In genomic region chr12:26936696-26937458, GRCm38 (mm10) we compare ENCODE assay signal across 14 mouse cellular contexts.
DNase-seq lines count a peak whose midpoint lies in the region; ATAC-seq and TF ChIP-seq lines count a peak whose summit lies in the region.
"Had no signal": no experiment of that assay in that cellular context is flagged by ENCODE, and none has a peak within 500 bp of the region (broad histone marks: within the 10 kb centered on the region; RNA-seq: fewer than 3 reads in every experiment).

No protein-coding gene starts in this region.

- no peak overlapping the region for H3K9ac ChIP-seq in hindbrain, embryonic 12.5 days
- H3K9ac ChIP-seq in neural tube, embryonic 13.5 days, result 0 out of 2 replicates have a peak overlapping the region, but pooled peaks have one; percentile 22
- H3K9ac ChIP-seq: limb, embryonic 13.5 days had no signal

- peak; percentile 91 for DNase-seq in left cerebral cortex, postnatal 4 days
- no peak for DNase-seq in left cerebral cortex, adult 2 months (ENCODE audit: extremely low spot score in 1 of 2, low spot score in 2 of 2)
- peak; percentile 42 for DNase-seq in embryo, embryonic 11 days
- no peak for DNase-seq in adrenal gland, adult 2 months
- no peak for DNase-seq in yolk sac, embryonic 10.5 days (ENCODE audit: low spot score)
- DNase-seq in thymus, adult 18-20 months, result no peak
- DNase-seq: gastrocnemius, postnatal 25 days; heart, postnatal 10 days; lung, postnatal 10 days; thymus, postnatal 4 days had no signal

- H3K36me3 ChIP-seq in hindbrain, embryonic 12.5 days, result no peaks in the 10 kb centered on the region
- H3K36me3 ChIP-seq in neural tube, embryonic 13.5 days, result no peaks in the 10 kb centered on the region
- H3K36me3 ChIP-seq: G1E; limb, embryonic 13.5 days had no signal

- H3K27ac ChIP-seq in left cerebral cortex, adult 2 months, result no peak overlapping the region
- H3K27ac ChIP-seq in hindbrain, embryonic 12.5 days, result peak overlapping the region; percentile 78
- peak overlapping the region; percentile 47 for H3K27ac ChIP-seq in neural tube, embryonic 13.5 days (replicated peaks)
- H3K27ac ChIP-seq: limb, embryonic 13.5 days had no signal

- intact Hi-C loops in left cerebral cortex, postnatal 4 days (cut with DNase I), result no loop called here
- intact Hi-C loops in left cerebral cortex, adult 2 months (cut with DNase I), result no loop called here

- H3K4me1 ChIP-seq in hindbrain, embryonic 12.5 days, result peaks cover 19% of the 10 kb centered on the region
- H3K4me1 ChIP-seq in neural tube, embryonic 13.5 days (replicated peaks), result peaks cover 16% of the 10 kb centered on the region
- H3K4me1 ChIP-seq: limb, embryonic 13.5 days had no signal

- no peak overlapping the region for H3K4me3 ChIP-seq in left cerebral cortex, adult 2 months
- no peak overlapping the region for H3K4me3 ChIP-seq in hindbrain, embryonic 12.5 days
- no peak overlapping the region for H3K4me3 ChIP-seq in neural tube, embryonic 13.5 days
- H3K4me3 ChIP-seq: limb, embryonic 13.5 days had no signal

- no peaks in the 10 kb centered on the region for H3K27me3 ChIP-seq in hindbrain, embryonic 12.5 days
- H3K27me3 ChIP-seq in neural tube, embryonic 13.5 days, result no peaks in the 10 kb centered on the region
- H3K27me3 ChIP-seq: limb, embryonic 13.5 days had no signal

- no peak overlapping the region for H3K4me2 ChIP-seq in hindbrain, embryonic 12.5 days (replicated peaks)
- no peak overlapping the region for H3K4me2 ChIP-seq in neural tube, embryonic 13.5 days
- H3K4me2 ChIP-seq: limb, embryonic 13.5 days had no signal

- WGBS in hindbrain, embryonic 12.5 days, result 31% methylated on average over 5 of the region's 5 CpGs
- 31% methylated on average over 5 of the region's 5 CpGs for WGBS in neural tube, embryonic 13.5 days

- H3K9me3 ChIP-seq in hindbrain, embryonic 12.5 days (replicated peaks), result no peaks in the 10 kb centered on the region
- no peaks in the 10 kb centered on the region; the same call in 1 of the 2 replicates for H3K9me3 ChIP-seq in neural tube, embryonic 13.5 days

- ATAC-seq in hindbrain, embryonic 12.5 days (ENCODE audit: low FRiP score), result peak; percentile 87
- ATAC-seq in neural tube, embryonic 13.5 days (ENCODE audit: low read depth), result peak; percentile 74

- TF ChIP-seq CTCF in left cerebral cortex, adult 2 months (IDR thresholded peaks at IDR 0.05), result no peak

Comparison
In these comparisons a context has a peak if more than half of its experiments do, and no peak if none do; other contexts are left out.
1. DNase-seq: peak in left cerebral cortex, postnatal 4 days (single experiment) and embryo, embryonic 11 days (single experiment); none in left cerebral cortex, adult 2 months (0 of 2), adrenal gland, adult 2 months (single experiment), yolk sac, embryonic 10.5 days (single experiment) and thymus, adult 18-20 months (0 of 2).